Mouse (Mus musculus) liver, embryonic 14.5 days (tissue): Measurements from ENCODE around the gene Katna1. TPM values are rescaled to one million over a fixed set of nuclear protein-coding genes. Genes with fewer than 3 reads are reported as not detected.

Source experiments
- ATAC-seq: fragments of 200-750 bp; cut with Nextera tagmentation; 2 replicates; pipeline ENCODE4 v1.8.0; 2017; ENCODE audit warnings: moderate number of reproducible peaks, mild to moderate bottlenecking, moderate library complexity; ENCODE audit not compliant: insufficient read depth
- DNase-seq, 3 experiments: peaks; one replicate each; pipeline ENCODE4 v3.0.0-alpha.2; 2012 to 2013; ENCODE audit warnings: low read depth in 3 of 3, low spot score in 3 of 3
- H3K27ac ChIP-seq: fragments of 300-500 bp; sonication (generic); 2 replicates; pipeline ENCODE4 v1.5.1; 2014; ENCODE audit warnings: moderate library complexity, mild to moderate bottlenecking, control low read depth, inconsistent platforms
- H3K27me3 ChIP-seq: fragments of 300-500 bp; sonication (generic); 2 replicates; pipeline ENCODE4 v1.6.1; 2014; ENCODE audit warnings: mild to moderate bottlenecking, low read length, moderate library complexity; ENCODE audit not compliant: control insufficient read depth, insufficient read depth
- H3K36me3 ChIP-seq: fragments of 300-500 bp; sonication (generic); replicated peaks from 2 replicates; pipeline ENCODE4 v1.6.1; 2014; ENCODE audit warnings: low read depth; ENCODE audit not compliant: control insufficient read depth, insufficient read depth
- H3K4me1 ChIP-seq, 2 experiments: fragments of 200-500 bp in 1 of 2; fragments of 300-500 bp in 1 of 2; sonication (generic) in 1 of 2; replicated peaks; 2 replicates each; pipeline ENCODE4 v1.6.1; 2012 to 2014; ENCODE audit warnings: antibody characterized with exemption in 1 of 2, inconsistent platforms in 1 of 2, low read length in 1 of 2; ENCODE audit not compliant: control insufficient read depth in 2 of 2, insufficient read depth in 2 of 2
- H3K4me2 ChIP-seq: fragments of 300-500 bp; sonication (generic); 2 replicates; pipeline ENCODE4 v1.6.1; 2014; ENCODE audit warnings: low read depth, mild to moderate bottlenecking, control low read depth, moderate library complexity
- H3K4me3 ChIP-seq, 2 experiments: fragments of 200-500 bp in 1 of 2; fragments of 300-500 bp in 1 of 2; sonication (generic) in 1 of 2; 2 replicates each; pipeline ENCODE4 v1.5.1; 2012 to 2014; ENCODE audit warnings: low read depth in 2 of 2, low read length in 2 of 2, mild to moderate bottlenecking in 2 of 2, control low read depth in 1 of 2, inconsistent platforms in 1 of 2, moderate library complexity in 1 of 2; ENCODE audit not compliant: insufficient read depth in 1 of 2
- H3K9ac ChIP-seq: fragments of 300-500 bp; sonication (generic); replicated peaks from 2 replicates; pipeline ENCODE4 v1.6.1; 2014; ENCODE audit warnings: mild to moderate bottlenecking, control low read depth, moderate library complexity
- H3K9me3 ChIP-seq: fragments of 300-500 bp; sonication (generic); 2 replicates; pipeline ENCODE4 v1.6.1; 2016; ENCODE audit warnings: low read length, mixed read lengths; ENCODE audit not compliant: control insufficient read depth
- CTCF ChIP-seq: IDR thresholded peaks from 2 replicates; pipeline ENCODE4 v1.5.1; 2016; ENCODE audit warnings: antibody characterized with exemption, low read depth, control low read depth
- EP300 ChIP-seq: IDR thresholded peaks from 2 replicates; pipeline ENCODE4 v1.6.1; 2016; ENCODE audit warnings: antibody characterized with exemption, low read depth
- WGBS: fragments of 180-500 bp; shearing (Covaris S2); extraction: QIAGEN DNeasy Blood & Tissue Kit; methylation state at CpG from one replicate; pipeline ENCODE4 v1.1.7; 2014; ENCODE audit not compliant: insufficient replicate concordance; 5-methylcytosine and 5-hydroxymethylcytosine counted together
- polyA plus RNA-seq, 2 experiments: library from polyadenylated mRNA; depleted of rRNA in 1 of 2; stranded (reverse) in 1 of 2; unstranded in 1 of 2; fragments of >200 nt; fragmentation: Nextera tagmentation in 1 of 2; extraction: Ambion mirVana in 1 of 2; gene quantifications; 2 replicates each; pipeline versions ENCODE4 v1.2.1 to v1.2.3; 2012 to 2014

Katna1 gene
- polyA plus RNA-seq, 2 experiments, result 6.9 to 31.6 TPM

DNA sequence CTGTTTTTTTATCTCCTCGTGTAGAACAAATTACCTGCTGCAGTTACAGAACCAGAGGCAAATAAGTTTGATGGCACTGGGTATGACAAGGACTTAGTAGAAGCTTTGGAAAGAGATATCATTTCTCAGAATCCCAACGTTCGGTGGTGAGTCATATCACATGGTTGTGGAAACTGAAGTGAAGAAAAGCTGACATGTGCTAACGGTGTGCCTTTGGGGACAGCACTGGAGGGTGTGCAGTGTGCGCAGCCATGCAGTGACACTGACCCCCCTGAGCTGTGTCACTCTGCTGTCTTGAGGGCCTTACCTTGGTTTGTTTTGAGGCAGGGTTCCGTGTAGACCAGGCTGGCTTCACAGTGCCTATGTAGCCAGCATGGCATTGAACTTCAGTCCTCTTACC lies 23.0 kb downstream of the Katna1 start:
- Histone ChIP-seq H3K4me1 (no peaks in the 10 kb centered on the region), H3K4me2 (no peak overlapping the region), H3K9ac (no peak overlapping the region), H3K9me3 (no peaks in the 10 kb centered on the region), H3K4me3 (no peak overlapping the region), H3K27me3 (no peaks in the 10 kb centered on the region), H3K27ac (no peak overlapping the region), H3K36me3 (peaks cover 13% of the 10 kb centered on the region)
- TF ChIP-seq CTCF, result no peak
- TF ChIP-seq EP300, result no peak
- WGBS, result 59% methylated on average over 6 of the region's 6 CpGs
- DNase-seq, result no peak
- no peak for ATAC-seq

DNA sequence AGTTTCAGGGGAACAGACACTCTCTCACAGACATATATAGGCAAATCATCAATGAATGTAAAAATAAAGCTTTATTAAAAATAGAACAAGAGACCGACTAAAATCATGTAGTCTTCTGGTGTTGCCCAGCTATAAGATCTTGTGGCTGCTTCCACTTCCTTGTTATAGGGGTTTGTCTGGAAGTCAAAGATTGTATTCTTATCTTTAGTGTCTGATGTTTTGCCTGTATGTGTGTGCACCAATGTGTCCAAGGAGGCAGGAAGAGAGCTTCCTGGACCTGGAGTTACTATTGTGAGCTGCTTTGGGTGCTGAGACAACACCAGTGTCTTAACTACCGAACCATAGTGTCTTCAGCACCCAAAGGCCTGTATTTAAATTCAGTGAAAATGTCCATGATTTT lies 31.7 kb downstream of the Katna1 start:
- H3K4me2 ChIP-seq, result no peak overlapping the region
- H3K36me3 ChIP-seq, result peaks cover 13% of the 10 kb centered on the region
- no peak overlapping the region for H3K27ac ChIP-seq
- H3K9me3 ChIP-seq, result no peaks in the 10 kb centered on the region
- no peak overlapping the region for H3K4me3 ChIP-seq
- TF ChIP-seq EP300 (no peak), CTCF (no peak)
- H3K4me1 ChIP-seq, result 0 out of 4 replicates have a peak, but pooled peaks cover 0 to 2% of the 10 kb centered on the region in 2 experiments
- no peak overlapping the region for H3K9ac ChIP-seq
- no peaks in the 10 kb centered on the region for H3K27me3 ChIP-seq
- no peak for ATAC-seq
- WGBS, result 27% methylated on average over 2 of the region's 2 CpGs
- no peak for DNase-seq

DNA sequence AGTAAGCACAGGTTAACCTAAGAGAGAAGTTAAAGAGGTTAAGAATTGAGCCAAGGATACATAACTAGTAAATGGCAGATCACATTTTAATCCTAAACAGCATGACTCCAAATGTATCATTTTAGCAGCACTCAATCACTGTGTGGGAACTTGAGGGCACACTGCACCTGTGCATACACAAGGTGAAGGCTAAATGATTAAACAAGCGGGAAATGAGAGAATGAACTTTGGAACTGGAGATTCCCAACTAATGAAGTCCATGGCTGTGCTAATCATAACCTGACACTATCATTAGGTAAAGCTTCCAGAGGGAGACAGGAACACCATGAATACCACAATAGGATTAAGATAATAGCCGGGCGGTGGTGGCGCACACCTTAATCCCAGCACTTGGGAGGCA lies 46.5 kb downstream of the Katna1 start:
- 81% methylated on average over 4 of the region's 4 CpGs for WGBS
- Histone ChIP-seq H3K27me3 (no peaks in the 10 kb centered on the region), H3K36me3 (peaks cover 3% of the 10 kb centered on the region), H3K9me3 (no peaks in the 10 kb centered on the region), H3K9ac (no peak overlapping the region), H3K4me1 (no peaks in the 10 kb centered on the region), H3K27ac (no peak overlapping the region), H3K4me2 (no peak overlapping the region), H3K4me3 (no peak overlapping the region)
- DNase-seq (no peak), ATAC-seq (no peak)
- no peak for TF ChIP-seq CTCF
- no peak for TF ChIP-seq EP300

DNA sequence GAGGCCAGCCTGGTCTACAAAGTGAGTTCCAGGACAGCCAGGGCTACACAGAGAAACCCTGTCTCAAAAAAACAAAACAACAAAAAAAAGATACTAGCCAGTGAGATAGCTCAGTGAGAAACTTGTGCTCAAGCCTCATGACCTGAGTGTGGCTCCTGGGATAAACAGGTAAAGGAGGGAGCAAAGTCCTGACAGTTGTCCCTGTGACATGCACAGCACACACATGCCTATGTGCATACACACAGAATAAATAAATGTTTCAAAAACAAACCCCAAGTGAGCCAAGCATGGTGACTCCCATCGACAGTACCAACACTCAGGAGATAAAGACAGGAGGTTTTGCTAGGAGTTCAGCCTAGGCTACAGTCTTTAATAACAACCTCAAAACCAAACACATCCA lies 47.0 kb downstream of the Katna1 start:
- Histone ChIP-seq H3K36me3 (peaks cover 3% of the 10 kb centered on the region), H3K27ac (no peak overlapping the region), H3K4me3 (no peak overlapping the region), H3K4me2 (no peak overlapping the region), H3K9me3 (no peaks in the 10 kb centered on the region), H3K4me1 (no peaks in the 10 kb centered on the region), H3K27me3 (no peaks in the 10 kb centered on the region), H3K9ac (no peak overlapping the region)
- no peak for TF ChIP-seq CTCF
- no peak for TF ChIP-seq EP300
- ATAC-seq, result no peak
- WGBS, result 88% methylated on average over 1 of the region's 1 CpGs
- DNase-seq, result no peak

DNA sequence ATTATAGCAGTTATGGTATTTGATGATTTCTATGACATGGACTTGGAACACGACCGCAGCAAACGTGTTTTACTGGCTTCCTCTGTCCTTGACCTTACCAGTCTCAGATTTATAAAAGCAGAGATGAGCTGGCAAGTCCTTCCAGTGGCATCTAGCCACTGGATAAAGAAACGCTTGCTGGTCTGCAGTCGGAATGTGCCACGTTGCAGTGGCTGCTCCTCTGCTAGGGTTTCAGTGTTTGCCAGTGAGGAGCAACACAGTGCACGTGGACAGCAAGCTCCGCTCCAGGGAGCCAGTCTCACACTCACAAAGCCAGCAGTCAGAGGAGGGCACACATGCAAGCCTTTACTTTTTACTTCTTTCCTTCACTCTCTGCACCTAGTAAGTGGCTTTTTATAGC lies 49.6 kb downstream of the Katna1 start:
- Histone ChIP-seq H3K36me3 (no peaks in the 10 kb centered on the region; the same call in none of the 2 replicates), H3K4me1 (peaks cover 4 to 6% of the 10 kb centered on the region in 2 experiments; a peak in 3 of 4 replicates), H3K27ac (no peak overlapping the region), H3K9ac (no peak overlapping the region), H3K9me3 (no peaks in the 10 kb centered on the region), H3K4me2 (no peak overlapping the region), H3K27me3 (no peaks in the 10 kb centered on the region), H3K4me3 (no peak overlapping the region)
- ATAC-seq (no peak), DNase-seq (no peak)
- TF ChIP-seq CTCF (no peak), EP300 (no peak)
- 79% methylated on average over 8 of the region's 8 CpGs for WGBS
